Mouse (Mus musculus): ENCODE data around the gene Chn2. TPM values are rescaled to one million over a fixed set of nuclear protein-coding genes. Genes with fewer than 3 reads are reported as not detected.

Chn2 gene
- polyA plus RNA-seq, 1 experiment from 2014 or later, result 7.1 TPM

DNA sequence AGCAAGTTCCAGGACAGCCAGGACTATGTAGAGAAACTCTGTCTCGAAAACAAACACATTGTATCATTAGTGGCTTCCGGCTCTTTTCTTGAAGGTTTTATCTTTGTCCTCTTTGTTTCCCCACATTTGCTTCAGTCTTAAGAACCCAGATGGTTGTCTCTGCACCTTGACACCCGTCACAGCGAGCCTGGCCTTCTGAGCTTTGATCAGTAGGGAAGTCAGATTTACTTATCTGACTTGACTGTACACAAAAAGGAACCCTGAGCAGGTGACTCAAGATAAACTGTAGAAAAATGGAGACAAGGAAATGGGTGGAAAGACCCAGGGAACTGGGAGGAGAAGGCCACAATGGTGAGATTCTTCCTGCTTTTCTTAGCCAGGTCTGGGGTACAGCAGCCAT is 79.5 kb downstream of the Chn2 start:
- no peak overlapping the region for H3K9ac ChIP-seq (ENCODE audit: low read length)
- no peaks in the 10 kb centered on the region for H3K36me3 ChIP-seq (ENCODE audit: control insufficient read depth, insufficient read depth, low read length)
- no peaks in the 10 kb centered on the region for H3K9me3 ChIP-seq (ENCODE audit: control insufficient read depth, low read length)
- no peak overlapping the region for H3K27ac ChIP-seq (replicated peaks in 1 of 2; ENCODE audit: control insufficient read depth in 1 of 2, insufficient read depth in 1 of 2, low read depth in 2 of 2, low read length in 2 of 2)
- no peak overlapping the region for H3K4me3 ChIP-seq (ENCODE audit: control insufficient read depth in 1 of 2, insufficient read depth in 1 of 2, low read depth in 1 of 2, low read length in 2 of 2)
- peaks cover 6 to 7% of the 10 kb centered on the region in 2 experiments for H3K4me1 ChIP-seq (ENCODE audit: control insufficient read depth in 2 of 2, insufficient read depth in 2 of 2, low read length in 2 of 2)
- 66% methylated on average over 4 of the region's 4 CpGs for WGBS
- H3K27me3 ChIP-seq (ENCODE audit: control insufficient read depth, insufficient read depth, low read length), result no peaks in the 10 kb centered on the region
- no peak overlapping the region for H3K4me2 ChIP-seq (ENCODE audit: low read length)
- ATAC-seq (ENCODE audit: insufficient number of reproducible peaks, insufficient read depth, low FRiP score, low read depth), result no peak

DNA sequence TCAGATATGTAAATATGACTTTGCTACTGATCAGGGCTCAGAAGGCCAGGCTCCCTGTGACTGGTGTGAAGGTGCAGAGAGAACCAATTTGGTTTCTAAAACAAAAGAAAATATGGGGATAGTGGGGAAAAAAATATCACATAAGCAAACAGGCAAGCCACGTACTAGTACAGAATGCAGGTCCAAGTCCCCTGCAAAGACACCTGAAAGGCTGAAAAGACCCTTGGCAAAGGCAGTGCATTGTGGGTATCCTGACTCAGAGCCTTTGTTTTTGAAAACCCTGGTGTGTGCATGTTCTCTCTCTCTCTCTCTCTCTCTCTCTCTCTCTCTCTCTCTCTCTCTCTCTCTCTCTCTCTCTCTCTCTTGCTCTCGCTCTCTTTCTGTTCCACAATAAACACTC is 80.1 kb downstream of the Chn2 start:
- H3K27ac ChIP-seq (replicated peaks in 1 of 2; ENCODE audit: control insufficient read depth in 1 of 2, insufficient read depth in 1 of 2, low read depth in 2 of 2, low read length in 2 of 2), result no peak overlapping the region
- no peaks in the 10 kb centered on the region for H3K9me3 ChIP-seq (ENCODE audit: control insufficient read depth, low read length)
- H3K27me3 ChIP-seq (ENCODE audit: control insufficient read depth, insufficient read depth, low read length), result no peaks in the 10 kb centered on the region
- ATAC-seq (ENCODE audit: insufficient number of reproducible peaks, insufficient read depth, low FRiP score, low read depth), result no peak
- H3K4me1 ChIP-seq (ENCODE audit: control insufficient read depth in 2 of 2, insufficient read depth in 2 of 2, low read length in 2 of 2), result peaks cover 6 to 7% of the 10 kb centered on the region in 2 experiments
- H3K9ac ChIP-seq (ENCODE audit: low read length), result no peak overlapping the region
- H3K4me2 ChIP-seq (ENCODE audit: low read length), result no peak overlapping the region
- 82% methylated on average over 2 of the region's 2 CpGs for WGBS
- no peak overlapping the region for H3K4me3 ChIP-seq (ENCODE audit: control insufficient read depth in 1 of 2, insufficient read depth in 1 of 2, low read depth in 1 of 2, low read length in 2 of 2)
- H3K36me3 ChIP-seq (ENCODE audit: control insufficient read depth, insufficient read depth, low read length), result no peaks in the 10 kb centered on the region

DNA sequence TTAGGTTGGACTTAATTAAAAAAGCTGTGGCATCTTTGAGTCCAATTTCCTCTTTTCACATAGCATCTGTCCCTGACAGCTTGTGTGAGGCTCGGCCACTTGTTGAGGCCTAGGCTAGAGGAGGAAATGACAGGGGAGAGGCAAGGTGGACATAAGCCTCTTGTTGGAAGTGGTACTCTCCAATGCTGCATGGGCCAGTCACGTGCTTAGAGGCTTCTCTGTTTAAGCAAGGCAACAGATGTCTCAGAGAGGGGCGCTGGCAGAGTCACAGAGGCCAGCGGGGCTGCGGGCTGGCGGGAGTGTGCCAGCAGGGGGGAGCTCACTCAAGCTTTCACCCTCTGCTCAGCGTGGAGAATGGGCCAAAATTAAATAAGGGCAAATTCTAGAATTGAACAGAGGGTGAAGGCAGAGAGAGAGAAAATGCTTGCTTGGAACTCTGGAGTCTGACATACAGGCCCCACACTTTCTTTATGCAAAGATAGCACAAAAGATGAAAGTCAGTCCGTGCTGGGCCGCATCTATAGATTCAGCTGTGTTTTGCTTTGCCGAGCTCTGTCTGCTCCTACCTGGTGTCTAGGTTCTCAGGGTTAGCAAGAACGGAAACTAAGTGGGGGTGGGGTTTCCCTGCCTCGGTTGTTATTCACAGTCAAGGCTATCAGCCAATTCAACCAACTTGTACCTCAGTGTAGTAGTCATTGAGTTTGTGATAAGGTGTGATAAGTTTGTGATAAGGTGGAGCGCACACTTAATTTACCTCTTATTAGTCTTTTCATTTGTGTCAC is 80.7 kb downstream of the Chn2 start:
- Histone ChIP-seq H3K4me1 (ENCODE audit: control insufficient read depth in 2 of 2, insufficient read depth in 2 of 2, low read length in 2 of 2) (peaks cover 6 to 7% of the 10 kb centered on the region in 2 experiments), H3K4me3 (ENCODE audit: control insufficient read depth in 1 of 2, insufficient read depth in 1 of 2, low read depth in 1 of 2, low read length in 2 of 2) (no peak overlapping the region), H3K27ac (replicated peaks in 1 of 2; ENCODE audit: control insufficient read depth in 1 of 2, insufficient read depth in 1 of 2, low read depth in 2 of 2, low read length in 2 of 2) (no peak overlapping the region), H3K4me2 (ENCODE audit: low read length) (no peak overlapping the region), H3K9me3 (ENCODE audit: control insufficient read depth, low read length) (no peaks in the 10 kb centered on the region), H3K27me3 (ENCODE audit: control insufficient read depth, insufficient read depth, low read length) (no peaks in the 10 kb centered on the region), H3K9ac (ENCODE audit: low read length) (no peak overlapping the region), H3K36me3 (ENCODE audit: control insufficient read depth, insufficient read depth, low read length) (no peaks in the 10 kb centered on the region)
- no peak for ATAC-seq (ENCODE audit: insufficient number of reproducible peaks, insufficient read depth, low FRiP score, low read depth)
- 30% methylated on average over 13 of the region's 13 CpGs for WGBS

DNA sequence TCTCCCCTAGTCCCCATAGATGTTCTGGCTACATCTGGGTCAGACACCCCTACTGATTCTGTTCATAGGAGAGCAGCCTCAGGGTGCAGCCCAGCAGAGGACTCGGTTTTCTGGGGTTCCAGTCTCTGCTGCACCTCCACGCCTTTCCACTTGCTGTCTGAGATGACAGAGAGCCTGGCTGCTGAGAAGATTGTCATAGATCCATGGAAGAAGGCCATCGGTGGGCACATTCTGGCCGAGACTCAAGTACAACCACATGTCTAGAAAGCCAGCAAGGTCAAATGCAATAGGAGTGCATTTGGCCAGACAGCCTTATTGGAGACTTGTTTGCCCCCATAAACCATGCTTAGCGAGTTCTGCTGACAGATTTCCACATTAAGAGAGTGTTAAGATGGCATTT is 81.5 kb downstream of the Chn2 start:
- Histone ChIP-seq H3K4me2 (ENCODE audit: low read length) (no peak overlapping the region), H3K4me1 (ENCODE audit: control insufficient read depth in 2 of 2, insufficient read depth in 2 of 2, low read length in 2 of 2) (peaks cover 6 to 7% of the 10 kb centered on the region in 2 experiments), H3K9ac (ENCODE audit: low read length) (no peak overlapping the region), H3K9me3 (ENCODE audit: control insufficient read depth, low read length) (no peaks in the 10 kb centered on the region), H3K27ac (replicated peaks in 1 of 2; ENCODE audit: control insufficient read depth in 1 of 2, insufficient read depth in 1 of 2, low read depth in 2 of 2, low read length in 2 of 2) (no peak overlapping the region), H3K4me3 (ENCODE audit: control insufficient read depth in 1 of 2, insufficient read depth in 1 of 2, low read depth in 1 of 2, low read length in 2 of 2) (no peak overlapping the region), H3K36me3 (ENCODE audit: control insufficient read depth, insufficient read depth, low read length) (no peaks in the 10 kb centered on the region), H3K27me3 (ENCODE audit: control insufficient read depth, insufficient read depth, low read length) (no peaks in the 10 kb centered on the region)
- 83% methylated on average over 5 of the region's 5 CpGs for WGBS
- ATAC-seq (ENCODE audit: insufficient number of reproducible peaks, insufficient read depth, low FRiP score, low read depth), result no peak

DNA sequence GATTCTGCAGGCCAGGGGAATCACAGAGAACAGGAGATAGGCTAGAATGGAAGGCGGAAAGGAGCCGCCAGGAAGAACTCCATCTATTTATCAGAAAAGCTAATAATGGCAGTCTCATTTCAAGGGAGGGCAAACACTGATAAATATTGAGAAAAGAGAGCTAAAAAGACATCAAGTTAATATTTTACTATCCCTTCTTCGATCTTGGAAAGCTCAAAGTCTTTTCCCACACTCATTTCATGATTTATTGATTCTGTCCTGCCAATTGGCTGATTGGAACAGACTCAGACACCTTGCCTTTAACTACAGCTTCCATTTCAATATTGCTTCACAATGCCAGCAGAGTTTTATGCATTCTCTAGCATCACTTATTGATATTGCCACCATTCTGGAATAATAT is 85.2 kb downstream of the Chn2 start:
- no peaks in the 10 kb centered on the region for H3K27me3 ChIP-seq (ENCODE audit: control insufficient read depth, insufficient read depth, low read length)
- no peak overlapping the region for H3K27ac ChIP-seq (replicated peaks in 1 of 2; ENCODE audit: control insufficient read depth in 1 of 2, insufficient read depth in 1 of 2, low read depth in 2 of 2, low read length in 2 of 2)
- H3K4me3 ChIP-seq (ENCODE audit: control insufficient read depth in 1 of 2, insufficient read depth in 1 of 2, low read depth in 1 of 2, low read length in 2 of 2), result no peak overlapping the region
- no peak overlapping the region for H3K9ac ChIP-seq (ENCODE audit: low read length)
- 42% methylated on average over 3 of the region's 3 CpGs for WGBS
- H3K4me1 ChIP-seq (ENCODE audit: control insufficient read depth in 2 of 2, insufficient read depth in 2 of 2, low read length in 2 of 2), result peaks cover 6 to 7% of the 10 kb centered on the region in 2 experiments
- ATAC-seq (ENCODE audit: insufficient number of reproducible peaks, insufficient read depth, low FRiP score, low read depth), result no peak
- no peak overlapping the region for H3K4me2 ChIP-seq (ENCODE audit: low read length)
- no peaks in the 10 kb centered on the region for H3K9me3 ChIP-seq (ENCODE audit: control insufficient read depth, low read length)
- H3K36me3 ChIP-seq (ENCODE audit: control insufficient read depth, insufficient read depth, low read length), result no peaks in the 10 kb centered on the region

DNA sequence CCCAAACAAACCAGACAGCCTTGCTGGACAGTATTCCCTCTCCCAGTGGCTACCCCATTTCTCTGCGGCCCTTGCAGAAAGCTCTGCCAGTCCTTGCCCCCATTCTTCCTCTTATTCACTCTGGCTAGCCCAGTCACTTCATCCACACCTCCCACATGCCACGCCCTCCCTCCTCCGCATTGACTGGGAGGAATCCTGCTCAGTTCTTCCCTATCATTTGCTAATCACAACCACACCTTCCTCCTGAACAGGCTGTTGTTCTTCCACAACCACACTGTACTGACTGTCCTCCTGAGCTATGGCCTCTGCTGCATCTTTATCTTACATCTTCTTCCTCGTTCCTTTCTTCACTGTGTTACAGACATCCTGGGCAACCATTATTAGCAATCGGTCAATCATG is 86.2 kb downstream of the Chn2 start:
- H3K27me3 ChIP-seq (ENCODE audit: control insufficient read depth, insufficient read depth, low read length), result no peaks in the 10 kb centered on the region
- 71% methylated on average over 5 of the region's 5 CpGs for WGBS
- H3K27ac ChIP-seq (replicated peaks in 1 of 2; ENCODE audit: control insufficient read depth in 1 of 2, insufficient read depth in 1 of 2, low read depth in 2 of 2, low read length in 2 of 2), result no peak overlapping the region
- no peak overlapping the region for H3K4me2 ChIP-seq (ENCODE audit: low read length)
- H3K36me3 ChIP-seq (ENCODE audit: control insufficient read depth, insufficient read depth, low read length), result no peaks in the 10 kb centered on the region
- H3K4me3 ChIP-seq (ENCODE audit: control insufficient read depth in 1 of 2, insufficient read depth in 1 of 2, low read depth in 1 of 2, low read length in 2 of 2), result no peak overlapping the region
- no peak overlapping the region for H3K9ac ChIP-seq (ENCODE audit: low read length)
- no peaks in the 10 kb centered on the region for H3K9me3 ChIP-seq (ENCODE audit: control insufficient read depth, low read length)
- ATAC-seq (ENCODE audit: insufficient number of reproducible peaks, insufficient read depth, low FRiP score, low read depth), result no peak
- H3K4me1 ChIP-seq (ENCODE audit: control insufficient read depth in 2 of 2, insufficient read depth in 2 of 2, low read length in 2 of 2), result peaks cover 0 to 2% of the 10 kb centered on the region in 2 experiments; a peak in 1 of 4 replicates

DNA sequence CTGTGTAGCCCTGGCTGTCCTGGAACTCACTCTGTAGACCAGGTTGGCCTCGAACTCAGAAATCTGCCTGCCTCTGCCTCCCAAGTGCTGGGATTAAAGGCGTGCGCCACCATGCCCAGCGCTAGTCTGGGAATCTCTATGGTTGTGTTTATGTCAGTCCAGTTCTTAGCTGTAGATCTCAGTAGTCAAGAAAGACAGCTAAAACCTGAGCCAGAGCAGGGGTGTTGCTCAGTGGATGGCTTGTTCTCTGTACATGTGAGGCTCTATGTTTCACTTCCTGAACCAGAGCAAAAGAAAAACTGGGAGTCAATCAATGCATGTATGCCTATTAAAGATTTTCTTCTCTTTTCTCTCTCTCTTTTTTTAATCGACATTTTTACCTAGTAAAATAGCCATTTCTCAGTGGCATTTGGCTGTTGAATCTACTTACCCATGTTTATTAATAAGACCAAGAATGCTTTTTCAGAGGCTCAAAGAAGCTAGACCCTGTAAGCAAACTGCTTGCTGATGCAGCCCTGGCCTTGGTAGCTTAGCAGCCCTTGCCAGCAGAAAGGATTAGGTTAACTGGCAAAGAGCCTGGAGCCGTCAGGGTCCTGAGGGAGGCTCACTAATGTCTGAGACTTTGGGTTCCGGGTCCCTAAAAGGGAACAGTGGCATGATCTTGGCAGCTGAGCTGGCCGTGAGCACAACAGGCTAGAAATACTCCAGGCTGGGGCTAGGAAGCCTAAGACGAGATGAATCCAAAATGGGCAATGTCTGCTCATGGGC is 87.1 kb downstream of the Chn2 start:
- H3K4me3 ChIP-seq (ENCODE audit: control insufficient read depth in 1 of 2, insufficient read depth in 1 of 2, low read depth in 1 of 2, low read length in 2 of 2), result no peak overlapping the region
- no peak overlapping the region for H3K4me2 ChIP-seq (ENCODE audit: low read length)
- H3K27ac ChIP-seq (replicated peaks in 1 of 2; ENCODE audit: control insufficient read depth in 1 of 2, insufficient read depth in 1 of 2, low read depth in 2 of 2, low read length in 2 of 2), result no peak overlapping the region
- 75% methylated on average over 9 of the region's 9 CpGs for WGBS
- no peak for ATAC-seq (ENCODE audit: insufficient number of reproducible peaks, insufficient read depth, low FRiP score, low read depth)
- H3K27me3 ChIP-seq (ENCODE audit: control insufficient read depth, insufficient read depth, low read length), result no peaks in the 10 kb centered on the region
- H3K36me3 ChIP-seq (ENCODE audit: control insufficient read depth, insufficient read depth, low read length), result no peaks in the 10 kb centered on the region
- H3K9ac ChIP-seq (ENCODE audit: low read length), result no peak overlapping the region
- H3K4me1 ChIP-seq (ENCODE audit: control insufficient read depth in 2 of 2, insufficient read depth in 2 of 2, low read length in 2 of 2), result peaks cover 3 to 5% of the 10 kb centered on the region in 2 experiments; a peak in 1 of 4 replicates
- no peaks in the 10 kb centered on the region for H3K9me3 ChIP-seq (ENCODE audit: control insufficient read depth, low read length)

All from heart, embryonic 14.5 days (tissue).